Mouse (Mus musculus) stomach, postnatal 0 days (tissue): ENCODE measurements at regions not wholly inside any gene's neighbourhood (a gene's known extent, or its start where the extent isn't known, plus 50 kb on each side); places are given as distances from the start of the nearest gene placed in this dataset.

Experiments used
- ATAC-seq: fragments of 200-750 bp; cut with Nextera tagmentation; 2 replicates; pipeline ENCODE4 v1.8.0; 2017; ENCODE audit not compliant: low FRiP score, low TSS enrichment
- DNase-seq: peaks from one replicate; pipeline ENCODE4 v3.0.0-alpha.2; 2016; ENCODE audit warnings: low spot score
- H3K27ac ChIP-seq: fragments of 300-500 bp; sonication (generic); replicated peaks from 2 replicates; pipeline ENCODE4 v1.5.1; 2014; ENCODE audit warnings: mild to moderate bottlenecking, control low read depth
- H3K27me3 ChIP-seq: fragments of 300-500 bp; sonication (generic); 2 replicates; pipeline ENCODE4 v1.6.1; 2014; ENCODE audit warnings: low read length; ENCODE audit not compliant: control insufficient read depth, insufficient read depth
- H3K36me3 ChIP-seq: fragments of 300-500 bp; sonication (generic); 2 replicates; pipeline ENCODE4 v1.6.1; 2014; ENCODE audit warnings: low read length, mixed read lengths; ENCODE audit not compliant: control insufficient read depth, insufficient read depth
- H3K4me1 ChIP-seq: fragments of 300-500 bp; sonication (generic); replicated peaks from 2 replicates; pipeline ENCODE4 v1.6.1; 2014; ENCODE audit warnings: antibody characterized with exemption; ENCODE audit not compliant: control insufficient read depth, insufficient read depth
- H3K4me2 ChIP-seq: fragments of 300-500 bp; sonication (generic); replicated peaks from 2 replicates; pipeline ENCODE4 v1.6.1; 2014; ENCODE audit warnings: low read depth, mild to moderate bottlenecking, control low read depth, moderate library complexity
- H3K4me3 ChIP-seq: fragments of 300-500 bp; sonication (generic); 2 replicates; pipeline ENCODE4 v1.5.1; 2014; ENCODE audit warnings: low read depth, low read length, control low read depth
- H3K9ac ChIP-seq: fragments of 300-500 bp; sonication (generic); 2 replicates; pipeline ENCODE4 v1.6.1; 2014; ENCODE audit warnings: mild to moderate bottlenecking, low read length, control low read depth, mixed read lengths
- H3K9me3 ChIP-seq: fragments of 300-500 bp; sonication (generic); 2 replicates; pipeline ENCODE4 v1.6.1; 2016; ENCODE audit warnings: low read length; ENCODE audit not compliant: control insufficient read depth
- CTCF ChIP-seq: IDR thresholded peaks from 2 replicates; pipeline ENCODE4 v1.5.1; 2016; ENCODE audit warnings: antibody characterized with exemption, low read depth, mild to moderate bottlenecking, moderate library complexity
- EP300 ChIP-seq: optimal IDR thresholded peaks from 2 replicates; pipeline ENCODE3; 2016; ENCODE audit warnings: antibody characterized with exemption
- WGBS: fragments of 180-500 bp; shearing (Covaris S2); extraction: QIAGEN DNeasy Blood & Tissue Kit; methylation state at CpG from one replicate; pipeline ENCODE4 v1.1.7; 2014; 5-methylcytosine and 5-hydroxymethylcytosine counted together

DNA sequence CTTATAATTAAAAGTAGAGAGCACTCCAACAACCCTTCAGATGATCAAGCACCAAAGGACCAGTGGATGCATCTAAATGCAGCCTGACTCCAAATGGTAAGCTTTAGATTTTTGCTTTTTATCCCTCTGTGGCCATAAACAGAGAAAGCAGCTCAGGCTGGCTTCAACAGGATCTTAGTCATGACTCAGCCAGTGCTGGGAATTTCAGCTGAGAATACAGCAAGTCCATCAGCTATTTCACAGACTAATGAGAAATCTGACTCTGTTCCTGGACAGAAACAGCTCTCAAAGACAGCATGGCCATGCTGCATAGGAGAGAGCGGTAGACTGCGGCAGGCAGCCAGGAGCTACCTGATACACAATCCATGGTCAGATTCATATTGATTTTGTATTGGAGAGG is 1800.4 kb upstream of the 5930422O12Rik start:
- no peak overlapping the region for H3K4me2 ChIP-seq
- DNase-seq (no peak), ATAC-seq (no peak)
- TF ChIP-seq EP300, result no peak
- no peak for TF ChIP-seq CTCF
- no peaks in the 10 kb centered on the region for H3K36me3 ChIP-seq
- H3K4me3 ChIP-seq, result no peak overlapping the region
- WGBS, result 89% methylated on average over 2 of the region's 2 CpGs
- no peak overlapping the region for H3K9ac ChIP-seq
- H3K4me1 ChIP-seq, result no peaks in the 10 kb centered on the region
- H3K27ac ChIP-seq, result no peak overlapping the region
- H3K9me3 ChIP-seq, result no peaks in the 10 kb centered on the region
- H3K27me3 ChIP-seq, result no peaks in the 10 kb centered on the region

DNA sequence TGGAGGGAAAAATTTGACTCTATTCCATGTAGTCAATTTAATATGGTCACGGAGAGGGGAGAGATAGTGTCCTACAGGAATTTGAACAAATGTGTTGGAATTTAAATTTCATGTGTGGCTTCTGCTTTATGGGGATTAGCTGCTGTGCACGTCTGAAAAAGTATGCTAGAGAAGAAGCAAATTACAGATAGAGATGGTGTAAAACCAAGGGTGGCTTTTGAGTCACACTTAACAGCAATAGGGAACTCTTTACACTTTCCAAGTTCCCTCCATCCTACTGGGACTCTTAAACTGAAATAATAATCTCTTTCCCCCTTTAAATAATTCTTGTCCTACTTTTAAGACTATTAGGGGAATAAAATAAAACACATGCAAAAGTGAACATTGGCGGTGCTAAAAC is 1790.1 kb upstream of the 5930422O12Rik start:
- no peaks in the 10 kb centered on the region for H3K36me3 ChIP-seq
- no peaks in the 10 kb centered on the region for H3K4me1 ChIP-seq
- no peak overlapping the region for H3K4me2 ChIP-seq
- no peak for ATAC-seq
- H3K9me3 ChIP-seq, result no peaks in the 10 kb centered on the region
- DNase-seq, result no peak
- no peak overlapping the region for H3K9ac ChIP-seq
- H3K27ac ChIP-seq, result no peak overlapping the region
- TF ChIP-seq EP300, result no peak
- TF ChIP-seq CTCF, result no peak
- 52% methylated on average over 3 of the region's 3 CpGs for WGBS
- H3K27me3 ChIP-seq, result no peaks in the 10 kb centered on the region
- no peak overlapping the region for H3K4me3 ChIP-seq

DNA sequence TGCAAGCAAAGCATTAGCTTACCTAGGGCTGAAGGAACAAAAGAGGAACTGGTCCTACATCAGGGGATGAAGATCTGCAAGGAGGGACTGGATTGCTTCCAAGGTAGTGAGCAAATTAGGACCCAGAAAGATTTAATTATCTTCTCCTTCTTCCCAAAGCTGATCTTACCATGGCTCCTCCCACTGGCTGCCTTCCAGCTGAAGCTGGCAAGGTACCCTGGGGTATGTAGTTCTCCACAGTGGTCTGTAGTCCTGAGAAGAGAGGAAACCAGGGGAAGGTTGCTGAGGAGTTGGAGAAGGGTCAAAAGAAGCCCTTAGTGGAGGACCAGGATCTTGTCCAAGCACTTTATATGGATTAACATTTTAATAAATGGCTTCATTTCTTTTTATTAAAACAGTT is 1764.8 kb upstream of the 5930422O12Rik start:
- H3K27ac ChIP-seq, result no peak overlapping the region
- no peaks in the 10 kb centered on the region for H3K36me3 ChIP-seq
- H3K4me3 ChIP-seq, result no peak overlapping the region
- H3K27me3 ChIP-seq, result no peaks in the 10 kb centered on the region
- ATAC-seq (no peak), DNase-seq (no peak)
- H3K9me3 ChIP-seq, result no peaks in the 10 kb centered on the region
- H3K9ac ChIP-seq, result no peak overlapping the region
- H3K4me2 ChIP-seq, result no peak overlapping the region
- TF ChIP-seq EP300, result no peak
- no peak for TF ChIP-seq CTCF
- no peaks in the 10 kb centered on the region for H3K4me1 ChIP-seq

DNA sequence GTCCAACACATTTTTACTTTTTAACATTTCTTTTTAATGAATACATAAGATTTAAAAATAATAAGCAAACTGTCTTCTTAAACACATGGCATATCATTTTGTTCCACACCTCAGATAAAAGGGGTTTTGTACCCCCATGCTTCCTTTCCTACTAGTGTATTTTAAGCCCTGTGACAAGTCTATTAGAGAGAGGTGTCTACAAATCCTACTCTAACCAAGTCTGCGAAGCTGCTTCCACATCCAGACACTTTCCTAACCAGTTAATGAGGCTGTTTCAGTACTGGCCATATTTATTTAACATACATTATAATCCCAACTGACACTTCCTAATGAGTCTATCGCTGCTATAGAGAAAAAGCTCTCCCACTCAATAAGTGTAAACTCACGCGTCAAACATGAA is 1763.0 kb upstream of the 5930422O12Rik start:
- DNase-seq, result no peak
- Histone ChIP-seq H3K4me1 (no peaks in the 10 kb centered on the region), H3K4me2 (no peak overlapping the region), H3K9me3 (no peaks in the 10 kb centered on the region), H3K27me3 (no peaks in the 10 kb centered on the region), H3K4me3 (no peak overlapping the region), H3K9ac (no peak overlapping the region), H3K27ac (no peak overlapping the region), H3K36me3 (no peaks in the 10 kb centered on the region)
- WGBS, result 69% methylated on average over 4 of the region's 4 CpGs
- no peak for ATAC-seq
- TF ChIP-seq CTCF, result no peak
- no peak for TF ChIP-seq EP300

DNA sequence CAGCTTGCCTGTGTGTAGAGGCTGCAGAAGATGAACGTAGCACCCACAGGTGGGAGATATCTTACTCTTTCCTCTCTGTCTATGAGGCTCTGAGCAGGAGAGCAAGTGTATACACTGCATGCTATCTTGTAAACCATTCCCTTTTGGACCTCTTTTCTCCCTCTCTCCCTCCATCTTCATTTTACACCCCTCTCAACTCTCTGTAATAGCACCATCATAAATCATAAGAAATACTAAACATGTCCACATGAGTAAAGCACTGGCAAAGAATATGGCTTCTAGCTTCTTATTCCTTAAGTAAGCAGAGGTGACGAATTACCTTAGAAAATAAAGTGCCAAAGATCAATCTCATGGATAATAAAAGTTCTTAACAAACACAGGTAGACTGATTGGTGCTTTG is 1724.3 kb upstream of the 5930422O12Rik start:
- H3K9ac ChIP-seq, result no peak overlapping the region
- no peak for ATAC-seq
- no peak overlapping the region for H3K4me2 ChIP-seq
- TF ChIP-seq EP300 (no peak), CTCF (no peak)
- DNase-seq, result no peak
- no peaks in the 10 kb centered on the region for H3K4me1 ChIP-seq
- H3K27me3 ChIP-seq, result no peaks in the 10 kb centered on the region
- 50% methylated on average over 2 of the region's 2 CpGs for WGBS
- no peaks in the 10 kb centered on the region for H3K36me3 ChIP-seq
- no peaks in the 10 kb centered on the region for H3K9me3 ChIP-seq
- H3K4me3 ChIP-seq, result no peak overlapping the region
- no peak overlapping the region for H3K27ac ChIP-seq

DNA sequence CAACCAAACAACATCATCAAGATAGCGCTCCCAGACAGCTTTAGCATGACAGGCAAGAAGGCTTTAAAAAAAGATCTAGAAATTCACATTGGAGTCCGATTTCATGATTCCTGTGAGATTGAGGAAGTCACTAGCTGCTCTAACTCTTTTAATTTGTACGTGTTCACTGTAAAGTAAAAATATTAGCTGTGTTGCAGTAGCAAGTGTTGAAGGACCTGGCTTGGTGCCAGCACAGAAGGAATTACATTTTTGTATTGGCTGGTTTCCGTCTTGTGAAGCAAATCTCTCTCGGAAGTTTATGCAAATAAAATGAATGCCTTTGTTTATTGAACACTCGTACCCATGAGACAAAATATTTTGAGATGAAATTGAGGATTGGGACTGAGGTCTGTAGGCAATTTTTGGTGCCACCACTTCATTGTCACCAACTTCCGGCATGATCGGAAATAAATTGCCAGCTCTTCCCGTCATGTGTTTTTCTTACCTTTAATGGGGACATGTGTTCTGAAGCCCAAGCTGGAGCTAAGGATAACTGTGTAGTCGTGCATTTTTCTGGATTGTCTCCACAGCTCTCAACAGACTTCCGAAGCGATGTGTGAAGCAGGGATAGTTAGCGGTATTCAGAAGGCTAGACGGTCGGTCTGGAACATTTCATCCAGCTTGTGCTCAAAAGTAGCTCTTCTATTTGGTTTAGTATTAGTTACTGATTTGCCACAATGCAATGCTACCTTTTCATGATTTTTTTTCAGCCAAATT is 1715.0 kb upstream of the 5930422O12Rik start:
- H3K9ac ChIP-seq, result no peak overlapping the region
- no peaks in the 10 kb centered on the region for H3K36me3 ChIP-seq
- H3K27ac ChIP-seq, result no peak overlapping the region
- H3K4me2 ChIP-seq, result no peak overlapping the region
- no peak for ATAC-seq
- H3K9me3 ChIP-seq, result no peaks in the 10 kb centered on the region
- H3K4me1 ChIP-seq, result no peaks in the 10 kb centered on the region
- H3K27me3 ChIP-seq, result no peaks in the 10 kb centered on the region
- 55% methylated on average over 15 of the region's 15 CpGs for WGBS
- DNase-seq, result no peak
- no peak overlapping the region for H3K4me3 ChIP-seq
- TF ChIP-seq EP300 (no peak), CTCF (no peak)
